Mouse (Mus musculus): ENCODE measurements around the gene Cbl. TPM values are rescaled to one million over a fixed set of nuclear protein-coding genes. Genes with fewer than 3 reads are reported as not detected.
"Not testable (repeated sequence)": the region's sequence is repeated elsewhere in the genome, so short reads cannot be mapped to it uniquely, and the experiment has no call there.

Cbl gene
- polyA plus RNA-seq, 1 experiment from 2014 or later, result 18.7 TPM

GRCm38 (mm10) chr9:44115599-44115998, 118.2 kb downstream of the Cbl start:
- peaks cover 10% of the 10 kb centered on the region; the same call in 1 of the 2 replicates for H3K4me1 ChIP-seq (replicated peaks)
- no peak overlapping the region for H3K4me3 ChIP-seq (replicated peaks)
- no peaks in the 10 kb centered on the region; the same call in 1 of the 2 replicates for H3K36me3 ChIP-seq
- ATAC-seq (ENCODE audit: insufficient number of reproducible peaks, insufficient read depth, low FRiP score, low TSS enrichment, low read depth), result no peak
- no peaks in the 10 kb centered on the region for H3K9me3 ChIP-seq
- H3K4me2 ChIP-seq, result no peak overlapping the region
- no peak overlapping the region for H3K9ac ChIP-seq (replicated peaks)
- no peaks in the 10 kb centered on the region for H3K27me3 ChIP-seq
- no peak overlapping the region for H3K27ac ChIP-seq
- 89% methylated on average over 9 of the region's 9 CpGs for WGBS

- H3K4me3 ChIP-seq (replicated peaks), result no peak overlapping the region
- 77% methylated on average over 2 of the region's 2 CpGs for WGBS
- H3K4me1 ChIP-seq (replicated peaks), result peaks cover 21% of the 10 kb centered on the region
- no peak overlapping the region for H3K4me2 ChIP-seq
- no peak overlapping the region for H3K9ac ChIP-seq (replicated peaks)
- peaks cover 7% of the 10 kb centered on the region; the same call in 1 of the 2 replicates for H3K36me3 ChIP-seq
- H3K27me3 ChIP-seq, result no peaks in the 10 kb centered on the region
- no peak for ATAC-seq (ENCODE audit: insufficient number of reproducible peaks, insufficient read depth, low FRiP score, low TSS enrichment, low read depth)
- H3K27ac ChIP-seq, result no peak overlapping the region
- no peaks in the 10 kb centered on the region for H3K9me3 ChIP-seq
Observed at GRCm38 (mm10) chr9:44114453-44114852, 119.4 kb downstream of the Cbl start.

GRCm38 (mm10) chr9:44113105-44113789, 120.6 kb downstream of the Cbl start, which contains the start of the genes Gm49380 and Rnf26:
Gm49380 (minus strand) TSS chr9:44113500.
Rnf26 (minus strand) TSS chr9:44113517.
- Histone ChIP-seq H3K4me3 (replicated peaks) (peak within 1 kb of the TSS; percentile 82), H3K9me3 (no peaks in the 10 kb centered on the region), H3K27me3 (no peaks in the 10 kb centered on the region), H3K9ac (replicated peaks) (peak within 1 kb of the TSS; percentile 88), H3K4me1 (replicated peaks) (peaks cover 34% of the 10 kb centered on the region), H3K4me2 (peak within 1 kb of the TSS; percentile 65), H3K27ac (peak within 1 kb of the TSS; percentile 75), H3K36me3 (peaks cover 14% of the 10 kb centered on the region)
- ATAC-seq (ENCODE audit: insufficient number of reproducible peaks, insufficient read depth, low FRiP score, low TSS enrichment, low read depth), result peak; percentile 92
- WGBS, result under 1% methylated on average over 51 of the region's 51 CpGs

GRCm38 (mm10) chr9:44111909-44112308, 121.9 kb downstream of the Cbl start:
- H3K27me3 ChIP-seq; H3K9ac ChIP-seq (replicated peaks); H3K27ac ChIP-seq; ATAC-seq (ENCODE audit: insufficient number of reproducible peaks, insufficient read depth, low FRiP score, low TSS enrichment, low read depth); H3K9me3 ChIP-seq: not testable (repeated sequence)
- Histone ChIP-seq H3K4me3 (replicated peaks) (peak overlapping the region; percentile 82), H3K36me3 (peaks cover 27% of the 10 kb centered on the region), H3K4me2 (peak overlapping the region; percentile 65), H3K4me1 (replicated peaks) (peaks cover 47% of the 10 kb centered on the region)
- WGBS, result 71% methylated on average over 10 of the region's 12 CpGs

GRCm38 (mm10) chr9:44109360-44110095, 124.3 kb downstream of the Cbl start:
- Histone ChIP-seq H3K9ac (replicated peaks) (peak overlapping the region; percentile 44), H3K36me3 (peaks cover 48% of the 10 kb centered on the region), H3K4me2 (peak overlapping the region; percentile 54), H3K27ac (peak overlapping the region; percentile 41; the same call in 1 of the 2 replicates), H3K27me3 (no peaks in the 10 kb centered on the region; the same call in 1 of the 2 replicates), H3K4me1 (replicated peaks) (peaks cover 53% of the 10 kb centered on the region), H3K4me3 (replicated peaks) (peak overlapping the region; percentile 24), H3K9me3 (no peaks in the 10 kb centered on the region)
- WGBS, result 17% methylated on average over 9 of the region's 9 CpGs
- ATAC-seq (ENCODE audit: insufficient number of reproducible peaks, insufficient read depth, low FRiP score, low TSS enrichment, low read depth), result no peak

GRCm38 (mm10) chr9:44108269-44109055, 125.4 kb downstream of the Cbl start:
- Histone ChIP-seq H3K9me3 (no peaks in the 10 kb centered on the region), H3K4me2 (peak overlapping the region; percentile 54), H3K4me1 (replicated peaks) (peaks cover 53% of the 10 kb centered on the region), H3K27ac (no peak overlapping the region), H3K9ac (replicated peaks) (peak overlapping the region; percentile 44; the same call in 1 of the 2 replicates), H3K27me3 (no peaks in the 10 kb centered on the region; the same call in 1 of the 2 replicates), H3K4me3 (replicated peaks) (no peak overlapping the region), H3K36me3 (peaks cover 54% of the 10 kb centered on the region)
- WGBS, result 80% methylated on average over 31 of the region's 31 CpGs
- no peak for ATAC-seq (ENCODE audit: insufficient number of reproducible peaks, insufficient read depth, low FRiP score, low TSS enrichment, low read depth)

- H3K4me2 ChIP-seq, result peak overlapping the region; percentile 42
- H3K9me3 ChIP-seq, result no peaks in the 10 kb centered on the region
- peak overlapping the region; percentile 53 for H3K27ac ChIP-seq
- 40% methylated on average over 25 of the region's 25 CpGs for whole genome bisulfite sequencing
- H3K4me1 ChIP-seq (replicated peaks), result peaks cover 53% of the 10 kb centered on the region
- H3K4me3 ChIP-seq (replicated peaks), result peak overlapping the region; percentile 19
- H3K27me3 ChIP-seq, result no peaks in the 10 kb centered on the region; the same call in 1 of the 2 replicates
- peaks cover 54% of the 10 kb centered on the region for H3K36me3 ChIP-seq
- ATAC-seq (ENCODE audit: insufficient number of reproducible peaks, insufficient read depth, low FRiP score, low TSS enrichment, low read depth), result no peak
- no peak overlapping the region; the same call in none of the 2 replicates for H3K9ac ChIP-seq (replicated peaks)
Observed at GRCm38 (mm10) chr9:44107557-44108179, 126.2 kb downstream of the Cbl start.

GRCm38 (mm10) chr9:44107110-44107509, 126.7 kb downstream of the Cbl start, which contains the start of gene C1qtnf5:
C1qtnf5 (plus strand) TSS chr9:44107245.
- Histone ChIP-seq H3K36me3 (peaks cover 54% of the 10 kb centered on the region), H3K4me1 (replicated peaks) (peaks cover 51% of the 10 kb centered on the region), H3K9ac (replicated peaks) (peak within 1 kb of the TSS; percentile 31), H3K9me3 (no peaks in the 10 kb centered on the region), H3K4me2 (peak within 1 kb of the TSS; percentile 42), H3K27ac (peak within 1 kb of the TSS; percentile 53), H3K4me3 (replicated peaks) (peak within 1 kb of the TSS; percentile 19), H3K27me3 (no peaks in the 10 kb centered on the region; the same call in 1 of the 2 replicates)
- 29% methylated on average over 8 of the region's 8 CpGs for WGBS
- ATAC-seq (ENCODE audit: insufficient number of reproducible peaks, insufficient read depth, low FRiP score, low TSS enrichment, low read depth), result no peak

- Histone ChIP-seq H3K4me2 (peak overlapping the region; percentile 42; the same call in 1 of the 2 replicates), H3K4me1 (replicated peaks) (peaks cover 50% of the 10 kb centered on the region), H3K36me3 (peaks cover 59% of the 10 kb centered on the region), H3K27me3 (no peaks in the 10 kb centered on the region; the same call in 1 of the 2 replicates), H3K27ac (no peak overlapping the region), H3K9ac (replicated peaks) (peak overlapping the region; percentile 31; the same call in 1 of the 2 replicates), H3K9me3 (no peaks in the 10 kb centered on the region), H3K4me3 (replicated peaks) (no peak overlapping the region)
- no peak for ATAC-seq (ENCODE audit: insufficient number of reproducible peaks, insufficient read depth, low FRiP score, low TSS enrichment, low read depth)
- 83% methylated on average over 4 of the region's 4 CpGs for WGBS
Observed at GRCm38 (mm10) chr9:44106596-44106995, 127.3 kb downstream of the Cbl start.

- Histone ChIP-seq H3K9me3 (no peaks in the 10 kb centered on the region), H3K27me3 (no peaks in the 10 kb centered on the region; the same call in 1 of the 2 replicates), H3K36me3 (peaks cover 60% of the 10 kb centered on the region), H3K27ac (no peak overlapping the region), H3K4me1 (replicated peaks) (peaks cover 50% of the 10 kb centered on the region), H3K4me3 (replicated peaks) (no peak overlapping the region), H3K9ac (replicated peaks) (no peak overlapping the region; the same call in 1 of the 2 replicates), H3K4me2 (no peak overlapping the region)
- WGBS, result 92% methylated on average over 7 of the region's 7 CpGs
- ATAC-seq (ENCODE audit: insufficient number of reproducible peaks, insufficient read depth, low FRiP score, low TSS enrichment, low read depth), result no peak
Observed at GRCm38 (mm10) chr9:44106182-44106581, 127.7 kb downstream of the Cbl start.

All from limb, embryonic 12.5 days (tissue).